Mouse (Mus musculus): ENCODE measurements around the gene Cobll1. TPM values are rescaled to one million over a fixed set of nuclear protein-coding genes. Genes with fewer than 3 reads are reported as not detected.
A peak's percentile ranks its signal among the peaks of the same experiment; 100 is the strongest.

Cobll1 gene
- polyA plus RNA-seq, 1 experiment from 2014 or later, result 20.2 TPM

DNA sequence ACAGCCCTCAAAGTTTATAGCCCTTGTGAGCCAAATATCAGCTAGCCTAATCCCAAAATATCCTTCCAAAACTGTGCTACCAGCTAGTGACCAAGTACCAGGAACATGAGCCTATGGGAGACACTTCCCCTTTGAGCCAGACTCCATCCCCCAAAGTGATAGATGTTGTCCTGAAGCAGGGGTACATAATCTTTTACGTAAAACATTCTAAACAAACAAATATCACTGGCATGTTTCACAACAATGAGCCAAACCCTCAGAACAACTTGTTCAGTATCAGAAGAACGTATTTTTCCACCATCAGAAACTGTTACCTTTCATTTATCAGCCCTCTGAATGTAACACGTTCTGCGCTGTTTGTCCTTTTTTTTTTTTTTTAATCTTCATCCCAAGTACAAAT lies 12.7 kb downstream of the Cobll1 start:
- H3K27ac ChIP-seq (ENCODE audit: low read length), result no peak overlapping the region
- no peaks in the 10 kb centered on the region for H3K9me3 ChIP-seq (ENCODE audit: control insufficient read depth, low read length)
- ATAC-seq, result no peak
- WGBS, result 84% methylated on average over 4 of the region's 4 CpGs
- no peak overlapping the region for H3K4me2 ChIP-seq (ENCODE audit: low read depth, low read length)
- no peak overlapping the region for H3K4me3 ChIP-seq (ENCODE audit: low read length)
- H3K4me1 ChIP-seq (ENCODE audit: control insufficient read depth, insufficient read depth, low read length), result peaks cover 11% of the 10 kb centered on the region; the same call in 1 of the 2 replicates
- no peaks in the 10 kb centered on the region for H3K27me3 ChIP-seq (replicated peaks; ENCODE audit: control insufficient read depth, insufficient read depth, low read length)
- H3K9ac ChIP-seq (ENCODE audit: low read depth, low read length), result no peak overlapping the region
- H3K36me3 ChIP-seq (ENCODE audit: control insufficient read depth, insufficient read depth, low read length), result no peaks in the 10 kb centered on the region

DNA sequence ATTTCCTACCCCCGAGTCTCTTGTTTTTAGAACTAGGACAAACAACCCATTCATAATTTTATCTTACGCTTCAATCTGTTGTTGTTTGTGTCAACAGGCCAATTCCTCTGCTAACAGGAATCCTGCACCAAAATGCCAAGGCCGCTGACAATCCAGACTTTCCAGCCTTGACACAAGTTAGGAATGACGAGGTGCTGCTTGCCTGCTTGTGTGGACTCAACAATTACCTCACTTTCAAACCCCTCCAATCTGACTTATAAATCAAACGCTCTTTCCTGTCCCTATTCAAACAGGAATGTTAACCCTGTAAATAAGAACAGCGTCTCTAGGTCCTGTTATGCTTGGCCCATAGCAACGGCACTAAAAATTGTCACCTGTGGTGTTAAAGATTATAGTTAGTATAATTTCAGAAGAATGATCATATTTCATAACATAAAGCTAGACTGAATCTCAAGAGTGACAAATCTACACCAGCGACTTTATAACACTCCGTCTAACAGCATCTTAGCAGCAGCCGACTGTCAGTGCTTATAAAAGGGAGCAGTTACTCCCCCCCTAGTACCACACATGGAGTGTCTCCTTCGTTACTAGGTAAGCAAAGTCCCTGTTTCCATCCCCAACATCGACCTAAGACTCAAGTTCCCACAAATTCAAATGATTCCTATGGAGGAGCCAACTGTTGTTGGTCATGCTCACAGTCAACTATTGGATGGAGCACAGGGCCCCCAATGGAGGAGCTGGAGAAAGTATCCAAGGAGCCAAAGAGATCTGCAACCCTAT lies 15.1 kb downstream of the Cobll1 start:
- no peaks in the 10 kb centered on the region for H3K9me3 ChIP-seq (ENCODE audit: control insufficient read depth, low read length)
- H3K9ac ChIP-seq (ENCODE audit: low read depth, low read length), result no peak overlapping the region
- H3K36me3 ChIP-seq (ENCODE audit: control insufficient read depth, insufficient read depth, low read length), result no peaks in the 10 kb centered on the region
- 56% methylated on average over 12 of the region's 12 CpGs for WGBS
- ATAC-seq, result no peak
- no peaks in the 10 kb centered on the region for H3K27me3 ChIP-seq (replicated peaks; ENCODE audit: control insufficient read depth, insufficient read depth, low read length)
- peaks cover 19% of the 10 kb centered on the region for H3K4me1 ChIP-seq (ENCODE audit: control insufficient read depth, insufficient read depth, low read length)
- no peak overlapping the region for H3K27ac ChIP-seq (ENCODE audit: low read length)
- no peak overlapping the region for H3K4me3 ChIP-seq (ENCODE audit: low read length)
- H3K4me2 ChIP-seq (ENCODE audit: low read depth, low read length), result no peak overlapping the region

DNA sequence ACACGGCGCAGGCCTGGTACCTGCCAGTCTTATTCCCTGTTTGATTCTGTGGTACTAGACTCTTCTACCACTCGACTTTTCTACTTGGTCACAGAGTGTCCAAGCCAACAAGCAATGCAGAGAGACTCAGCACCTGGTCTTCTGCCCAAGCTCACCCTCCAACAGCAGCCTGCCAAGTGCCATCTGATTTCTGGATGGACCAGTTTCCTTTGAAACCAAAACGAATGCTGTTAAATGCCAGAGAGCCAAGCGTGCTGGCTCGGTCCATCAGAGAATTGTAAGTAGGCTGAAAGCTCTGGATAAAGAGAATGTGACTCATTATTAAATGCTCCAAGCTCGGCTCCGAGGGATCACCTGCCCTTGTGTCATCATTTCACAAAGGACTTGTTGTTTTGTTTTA lies 16.2 kb downstream of the Cobll1 start:
- no peak overlapping the region for H3K27ac ChIP-seq (ENCODE audit: low read length)
- H3K4me1 ChIP-seq (ENCODE audit: control insufficient read depth, insufficient read depth, low read length), result peaks cover 18% of the 10 kb centered on the region
- 80% methylated on average over 8 of the region's 8 CpGs for WGBS
- no peaks in the 10 kb centered on the region for H3K36me3 ChIP-seq (ENCODE audit: control insufficient read depth, insufficient read depth, low read length)
- H3K4me3 ChIP-seq (ENCODE audit: low read length), result no peak overlapping the region
- no peak overlapping the region for H3K9ac ChIP-seq (ENCODE audit: low read depth, low read length)
- no peaks in the 10 kb centered on the region for H3K27me3 ChIP-seq (replicated peaks; ENCODE audit: control insufficient read depth, insufficient read depth, low read length)
- no peaks in the 10 kb centered on the region for H3K9me3 ChIP-seq (ENCODE audit: control insufficient read depth, low read length)
- no peak for ATAC-seq
- H3K4me2 ChIP-seq (ENCODE audit: low read depth, low read length), result no peak overlapping the region

DNA sequence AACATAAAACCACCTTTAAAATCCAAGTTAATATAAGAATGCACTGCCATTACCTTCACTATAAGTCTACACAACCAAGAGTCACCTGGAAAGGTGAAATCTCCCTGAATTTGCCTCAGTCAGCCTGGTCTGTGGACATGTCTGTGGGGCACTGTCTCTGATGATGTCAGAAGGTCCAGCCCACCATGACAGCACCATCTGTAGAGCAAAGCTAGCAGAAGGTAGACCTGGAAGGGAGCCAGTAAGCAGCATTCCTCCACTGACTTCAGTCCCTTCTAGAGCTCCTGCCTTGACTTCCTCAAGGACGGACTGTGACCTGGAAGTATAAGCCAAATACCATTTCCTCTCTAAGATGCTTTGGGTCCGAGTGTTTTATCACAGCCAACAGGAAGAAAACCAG lies 17.6 kb downstream of the Cobll1 start:
- 69% methylated on average over 2 of the region's 2 CpGs for WGBS
- Histone ChIP-seq H3K4me3 (ENCODE audit: low read length) (no peak overlapping the region), H3K4me1 (ENCODE audit: control insufficient read depth, insufficient read depth, low read length) (peaks cover 18% of the 10 kb centered on the region), H3K9ac (ENCODE audit: low read depth, low read length) (no peak overlapping the region), H3K36me3 (ENCODE audit: control insufficient read depth, insufficient read depth, low read length) (no peaks in the 10 kb centered on the region), H3K4me2 (ENCODE audit: low read depth, low read length) (no peak overlapping the region), H3K27me3 (replicated peaks; ENCODE audit: control insufficient read depth, insufficient read depth, low read length) (no peaks in the 10 kb centered on the region), H3K9me3 (ENCODE audit: control insufficient read depth, low read length) (no peaks in the 10 kb centered on the region), H3K27ac (ENCODE audit: low read length) (no peak overlapping the region)
- ATAC-seq, result no peak

DNA sequence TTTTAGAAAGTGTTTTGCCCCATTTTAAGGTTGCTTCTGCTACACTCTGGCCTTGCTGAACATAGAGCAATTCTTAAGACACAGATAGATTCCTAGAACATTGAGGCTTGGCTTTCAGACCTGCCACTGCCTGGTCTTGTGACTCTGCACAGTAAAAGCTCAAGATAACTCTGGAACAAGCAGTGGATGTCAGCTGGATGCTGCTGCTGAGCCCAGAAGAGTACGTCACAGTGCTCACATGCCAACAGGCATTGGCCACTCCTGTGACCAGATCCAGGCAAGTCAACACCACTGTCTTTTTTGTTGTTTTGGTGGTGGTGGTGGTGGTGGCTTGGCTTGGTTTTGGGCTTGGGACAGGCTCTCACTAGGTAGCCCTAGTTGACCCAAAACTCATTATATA lies 18.6 kb downstream of the Cobll1 start:
- WGBS, result 72% methylated on average over 1 of the region's 1 CpGs
- peaks cover 16% of the 10 kb centered on the region for H3K4me1 ChIP-seq (ENCODE audit: control insufficient read depth, insufficient read depth, low read length)

DNA sequence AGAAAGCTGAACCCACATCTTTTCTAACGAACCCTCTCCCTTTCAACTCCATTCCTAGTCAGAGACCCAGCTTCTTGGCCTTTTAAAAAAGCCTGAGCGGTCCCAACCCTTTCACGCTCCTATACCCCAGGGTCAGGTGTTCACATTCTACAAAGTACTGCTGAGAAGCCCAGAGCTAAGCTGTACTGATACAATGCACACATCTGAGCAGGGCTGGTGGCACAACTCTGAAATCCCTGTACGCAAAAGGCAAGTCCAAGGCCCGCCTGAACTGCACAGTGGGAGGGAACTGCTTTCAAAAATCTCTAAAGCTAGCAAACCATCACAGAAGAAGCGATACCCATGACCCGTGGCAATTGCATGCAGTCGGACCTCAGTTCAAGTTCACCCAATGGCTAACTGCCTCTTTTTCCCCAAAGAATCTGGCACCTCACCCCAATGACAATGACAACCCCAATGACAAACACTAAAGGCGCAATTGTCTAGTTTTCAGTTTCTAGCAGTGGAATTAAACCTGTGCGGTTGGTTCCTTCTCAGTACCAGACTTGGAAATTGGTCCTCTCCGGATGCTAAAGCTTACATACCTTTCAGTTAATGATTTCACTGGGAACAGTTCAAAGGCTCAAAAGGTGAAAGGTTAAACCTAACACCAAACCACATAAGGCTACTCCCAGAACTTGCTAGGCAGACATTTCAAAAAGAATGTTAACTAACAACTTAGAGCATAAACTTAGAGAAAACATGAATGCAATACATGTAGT lies 19.6 kb downstream of the Cobll1 start:
- ATAC-seq, result peak; percentile 51
- H3K4me2 ChIP-seq (ENCODE audit: low read depth, low read length), result no peak overlapping the region
- no peaks in the 10 kb centered on the region for H3K27me3 ChIP-seq (replicated peaks; ENCODE audit: control insufficient read depth, insufficient read depth, low read length)
- H3K9me3 ChIP-seq (ENCODE audit: control insufficient read depth, low read length), result no peaks in the 10 kb centered on the region
- no peak overlapping the region for H3K4me3 ChIP-seq (ENCODE audit: low read length)
- no peaks in the 10 kb centered on the region for H3K36me3 ChIP-seq (ENCODE audit: control insufficient read depth, insufficient read depth, low read length)
- 70% methylated on average over 11 of the region's 11 CpGs for WGBS
- no peak overlapping the region for H3K9ac ChIP-seq (ENCODE audit: low read depth, low read length)
- peaks cover 16% of the 10 kb centered on the region for H3K4me1 ChIP-seq (ENCODE audit: control insufficient read depth, insufficient read depth, low read length)
- H3K27ac ChIP-seq (ENCODE audit: low read length), result no peak overlapping the region; the same call in 1 of the 2 replicates

More for the DNA sequence above, 18.6 kb downstream of the Cobll1 start:
- peak; percentile 64 for ATAC-seq
- no peak overlapping the region for H3K4me2 ChIP-seq (ENCODE audit: low read depth, low read length)
- no peaks in the 10 kb centered on the region for H3K36me3 ChIP-seq (ENCODE audit: control insufficient read depth, insufficient read depth, low read length)
- H3K27ac ChIP-seq (ENCODE audit: low read length), result no peak overlapping the region
- no peaks in the 10 kb centered on the region for H3K27me3 ChIP-seq (replicated peaks; ENCODE audit: control insufficient read depth, insufficient read depth, low read length)
- H3K4me3 ChIP-seq (ENCODE audit: low read length), result no peak overlapping the region
- no peaks in the 10 kb centered on the region for H3K9me3 ChIP-seq (ENCODE audit: control insufficient read depth, low read length)
- H3K9ac ChIP-seq (ENCODE audit: low read depth, low read length), result no peak overlapping the region

DNA sequence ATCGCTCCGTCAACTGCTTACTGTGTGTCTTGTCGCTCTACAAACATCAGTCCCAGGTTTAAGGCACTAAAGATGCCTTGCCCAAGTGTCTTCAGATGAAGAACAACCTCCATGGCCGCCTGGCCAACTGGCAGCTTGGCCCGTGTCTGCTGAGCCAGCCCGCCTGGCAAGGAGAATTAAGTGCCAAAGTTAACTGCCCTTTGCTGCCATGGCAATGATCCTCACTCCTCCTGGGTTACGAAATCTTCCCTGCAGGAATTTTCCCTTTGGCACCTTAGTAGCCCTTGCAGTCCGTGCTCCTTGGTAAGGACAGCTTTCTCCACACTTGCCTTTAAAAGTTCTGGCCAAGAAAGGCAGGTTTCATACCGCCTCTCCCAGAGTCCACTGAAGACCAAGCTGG lies 20.9 kb downstream of the Cobll1 start:
- no peak overlapping the region for H3K9ac ChIP-seq (ENCODE audit: low read depth, low read length)
- H3K4me2 ChIP-seq (ENCODE audit: low read depth, low read length), result no peak overlapping the region
- H3K9me3 ChIP-seq (ENCODE audit: control insufficient read depth, low read length), result no peaks in the 10 kb centered on the region
- H3K4me1 ChIP-seq (ENCODE audit: control insufficient read depth, insufficient read depth, low read length), result peaks cover 17% of the 10 kb centered on the region
- no peak overlapping the region for H3K27ac ChIP-seq (ENCODE audit: low read length)
- H3K4me3 ChIP-seq (ENCODE audit: low read length), result no peak overlapping the region
- ATAC-seq, result no peak
- no peaks in the 10 kb centered on the region for H3K36me3 ChIP-seq (ENCODE audit: control insufficient read depth, insufficient read depth, low read length)
- H3K27me3 ChIP-seq (replicated peaks; ENCODE audit: control insufficient read depth, insufficient read depth, low read length), result no peaks in the 10 kb centered on the region
- WGBS, result 82% methylated on average over 9 of the region's 9 CpGs

DNA sequence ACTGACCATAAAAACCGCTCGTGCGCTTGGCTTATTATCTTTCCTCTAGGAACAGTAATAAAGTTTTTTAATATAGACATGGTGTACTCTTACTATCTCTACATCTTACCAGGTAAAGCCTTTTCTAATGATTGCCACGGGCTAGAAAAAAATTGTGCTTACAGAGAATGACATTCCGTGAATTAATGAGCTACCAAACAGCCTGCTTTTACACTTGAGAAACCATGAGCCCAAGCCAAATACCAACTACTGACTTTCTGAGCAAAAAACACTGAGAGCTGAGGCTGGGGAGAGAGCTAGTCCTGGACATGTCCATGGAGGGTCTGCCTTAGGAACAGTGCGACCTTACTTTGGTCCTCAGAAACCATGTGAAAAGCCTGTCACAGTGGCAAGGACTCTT lies 21.5 kb downstream of the Cobll1 start:
- no peak for ATAC-seq
- 83% methylated on average over 6 of the region's 6 CpGs for WGBS
- Histone ChIP-seq H3K27ac (ENCODE audit: low read length) (no peak overlapping the region), H3K36me3 (ENCODE audit: control insufficient read depth, insufficient read depth, low read length) (no peaks in the 10 kb centered on the region), H3K4me3 (ENCODE audit: low read length) (no peak overlapping the region), H3K9me3 (ENCODE audit: control insufficient read depth, low read length) (peaks cover 2% of the 10 kb centered on the region; the same call in 1 of the 2 replicates), H3K27me3 (replicated peaks; ENCODE audit: control insufficient read depth, insufficient read depth, low read length) (no peaks in the 10 kb centered on the region), H3K4me2 (ENCODE audit: low read depth, low read length) (no peak overlapping the region), H3K4me1 (ENCODE audit: control insufficient read depth, insufficient read depth, low read length) (peaks cover 14% of the 10 kb centered on the region), H3K9ac (ENCODE audit: low read depth, low read length) (no peak overlapping the region)

DNA sequence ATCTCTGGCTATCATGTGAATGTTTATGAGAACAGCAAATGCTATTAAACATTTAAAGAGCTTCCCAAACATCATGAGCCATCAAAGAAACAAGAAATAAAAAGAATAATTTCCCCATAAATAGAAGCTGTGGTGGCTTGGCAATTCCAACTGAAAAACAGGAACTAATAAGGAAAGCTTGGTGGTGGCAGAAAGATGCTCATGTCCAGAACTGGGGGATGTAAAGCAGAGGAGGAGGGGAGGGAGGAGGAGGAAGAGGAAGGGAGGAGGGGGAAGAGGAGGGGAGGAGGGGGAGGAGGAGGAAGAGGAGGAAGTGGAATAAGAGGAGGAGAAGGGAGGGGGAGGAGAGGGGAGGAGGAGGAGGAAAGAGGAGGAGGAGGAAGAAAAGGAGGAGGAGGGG lies 23.0 kb downstream of the Cobll1 start:
- Histone ChIP-seq H3K9me3 (ENCODE audit: control insufficient read depth, low read length) (peaks cover 2% of the 10 kb centered on the region; the same call in 1 of the 2 replicates), H3K4me2 (ENCODE audit: low read depth, low read length) (no peak overlapping the region), H3K4me1 (ENCODE audit: control insufficient read depth, insufficient read depth, low read length) (peaks cover 14% of the 10 kb centered on the region), H3K36me3 (ENCODE audit: control insufficient read depth, insufficient read depth, low read length) (no peaks in the 10 kb centered on the region), H3K9ac (ENCODE audit: low read depth, low read length) (no peak overlapping the region), H3K4me3 (ENCODE audit: low read length) (no peak overlapping the region), H3K27me3 (replicated peaks; ENCODE audit: control insufficient read depth, insufficient read depth, low read length) (no peaks in the 10 kb centered on the region), H3K27ac (ENCODE audit: low read length) (no peak overlapping the region)
- no peak for ATAC-seq

Data from intestine, embryonic 16.5 days (tissue).